Mouse (Mus musculus): ENCODE data around the gene Gm36864. TPM values are rescaled to one million over a fixed set of nuclear protein-coding genes. Genes with fewer than 3 reads are reported as not detected.

Gene Gm36864
- polyA plus RNA-seq, 1 experiment, result not detected

DNA sequence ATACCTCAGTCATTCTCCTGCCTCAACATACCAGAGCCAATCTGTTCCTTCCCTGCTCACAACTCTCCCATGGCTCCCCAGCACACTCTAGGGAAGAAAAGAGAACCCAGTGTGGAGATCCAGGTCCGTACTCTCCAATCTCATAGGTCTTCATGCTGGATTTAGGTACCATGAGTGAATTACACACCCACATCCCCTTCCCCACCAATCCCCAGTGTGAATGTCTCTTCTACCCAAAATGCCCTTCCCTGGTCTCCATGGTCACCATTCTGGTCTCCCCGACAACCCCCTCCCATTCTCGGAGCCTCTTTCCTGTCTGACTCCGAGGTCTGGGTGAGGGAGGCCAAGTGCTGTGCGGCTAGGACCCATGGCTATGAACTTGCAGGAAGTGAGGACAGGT, 25.2 kb downstream of the Gm36864 start, which contains the start of gene Gm15517:
Gm15517 (plus strand) TSS at position 301 of the 400 bp plus-strand sequence.
- H3K4me3 ChIP-seq (ENCODE audit: low read depth, low read length), result no peak within 1 kb of the TSS
- H3K27ac ChIP-seq (ENCODE audit: insufficient read depth, low read depth, low read length), result no peak within 1 kb of the TSS
- no peaks in the 10 kb centered on the region; the same call in 1 of the 2 replicates for H3K27me3 ChIP-seq (ENCODE audit: control insufficient read depth, insufficient read depth, low read length)
- H3K36me3 ChIP-seq (ENCODE audit: control insufficient read depth, insufficient read depth, low read length), result no peaks in the 10 kb centered on the region
- 65% methylated on average over 5 of the region's 5 CpGs for WGBS
- TF ChIP-seq CTCF (IDR thresholded peaks at IDR 0.05; ENCODE audit: extremely low read depth, insufficient read length, insufficient replicate concordance, low read depth, low read length) (no peak), POLR2A (IDR thresholded peaks at IDR 0.05; ENCODE audit: low read depth, low read length) (no peak)
- no peaks in the 10 kb centered on the region for H3K4me1 ChIP-seq (ENCODE audit: control insufficient read depth, insufficient read depth, insufficient read length, low read length)

DNA sequence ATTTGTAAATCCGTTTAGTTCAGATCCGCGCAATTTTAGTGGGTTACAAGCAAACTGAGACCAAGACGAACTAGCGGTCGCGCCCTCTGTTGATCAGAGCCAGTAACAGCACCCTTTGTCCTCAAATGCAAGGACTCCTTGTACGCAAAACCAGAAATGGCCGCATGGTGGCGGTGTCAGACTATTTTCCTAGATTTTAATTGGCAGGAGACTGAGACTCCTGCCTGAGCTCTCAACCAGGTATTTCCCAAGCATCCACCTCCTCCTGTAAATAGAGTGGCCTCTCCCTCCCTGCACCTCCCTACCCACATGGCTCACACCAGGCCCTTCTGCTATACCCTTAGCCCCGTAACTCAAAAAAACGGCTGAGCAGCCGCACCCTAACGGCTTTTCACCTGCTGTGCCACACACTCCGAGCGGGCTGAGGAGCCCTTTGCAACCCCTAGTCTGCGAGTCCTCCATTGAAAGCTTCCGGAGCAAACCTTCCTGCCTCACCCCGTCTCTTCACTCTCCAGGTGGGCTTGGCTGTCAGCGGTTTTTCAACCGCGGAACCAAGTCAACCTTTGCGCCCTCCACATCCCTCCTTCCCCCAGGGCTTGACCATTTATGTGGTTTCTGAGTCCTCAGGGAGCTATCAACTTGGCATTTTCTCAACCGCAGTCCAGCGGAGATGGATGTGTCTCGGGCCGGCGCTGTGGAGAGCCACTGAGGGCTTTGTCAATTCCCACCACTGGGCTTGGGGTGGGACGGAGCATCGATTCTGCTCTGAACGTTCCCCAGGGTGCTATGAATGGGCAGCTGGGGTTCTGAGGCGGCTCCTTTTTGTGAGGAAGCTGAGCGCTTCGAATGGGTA, 27.0 kb downstream of the Gm36864 start:
- H3K4me1 ChIP-seq (ENCODE audit: control insufficient read depth, insufficient read depth, insufficient read length, low read length), result no peaks in the 10 kb centered on the region
- no peaks in the 10 kb centered on the region; the same call in 1 of the 2 replicates for H3K27me3 ChIP-seq (ENCODE audit: control insufficient read depth, insufficient read depth, low read length)
- H3K4me3 ChIP-seq (ENCODE audit: low read depth, low read length), result no peak overlapping the region
- TF ChIP-seq CTCF (IDR thresholded peaks at IDR 0.05; ENCODE audit: extremely low read depth, insufficient read length, insufficient replicate concordance, low read depth, low read length) (peak; percentile 99; the same call in 1 of the 2 replicates), POLR2A (IDR thresholded peaks at IDR 0.05; ENCODE audit: low read depth, low read length) (no peak)
- no peak overlapping the region for H3K27ac ChIP-seq (ENCODE audit: insufficient read depth, low read depth, low read length)
- 4% methylated on average over 34 of the region's 34 CpGs for WGBS
- H3K36me3 ChIP-seq (ENCODE audit: control insufficient read depth, insufficient read depth, low read length), result no peaks in the 10 kb centered on the region

DNA sequence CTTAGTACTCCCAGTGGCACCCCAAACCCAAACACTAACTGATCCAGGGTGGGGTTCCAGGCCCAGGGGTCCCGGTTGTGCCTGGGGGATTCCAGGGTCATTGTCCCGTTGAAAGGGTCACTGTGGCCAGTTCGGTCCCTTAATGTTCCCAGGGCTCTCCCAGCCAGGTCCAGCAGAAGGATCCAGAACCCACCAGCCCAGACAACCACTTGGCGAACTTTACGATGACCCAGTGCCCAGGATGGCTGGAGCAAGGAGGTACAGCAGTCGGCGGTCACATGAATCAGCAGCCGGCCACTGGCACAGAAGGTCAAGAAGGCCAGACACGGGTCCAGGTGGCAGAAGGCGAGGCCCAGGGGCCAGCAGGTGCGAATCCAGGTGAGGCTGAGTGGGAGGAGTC, 32.1 kb downstream of the Gm36864 start:
- WGBS, result 61% methylated on average over 11 of the region's 11 CpGs

DNA sequence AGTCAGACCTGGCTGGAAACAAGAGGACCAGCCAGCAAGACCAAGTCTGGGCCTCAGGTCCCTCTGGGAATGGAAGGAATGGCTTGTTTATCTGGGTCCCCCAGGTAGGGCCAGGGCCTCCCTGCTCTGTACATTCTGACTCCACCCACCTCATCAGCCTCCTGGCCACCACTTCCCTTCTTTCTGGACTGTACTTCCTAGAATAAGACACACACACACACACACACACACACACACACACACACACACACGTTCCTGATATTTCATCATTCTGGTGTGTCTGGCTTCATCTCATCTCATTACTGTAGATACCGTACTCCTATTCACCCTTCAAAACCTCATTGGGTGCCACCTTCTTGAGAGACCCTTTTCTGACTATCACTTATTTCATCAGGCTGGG, 33.4 kb downstream of the Gm36864 start:
- Histone ChIP-seq H3K36me3 (ENCODE audit: control insufficient read depth, insufficient read depth, low read length) (no peaks in the 10 kb centered on the region), H3K4me3 (ENCODE audit: low read depth, low read length) (no peak overlapping the region), H3K4me1 (ENCODE audit: control insufficient read depth, insufficient read depth, insufficient read length, low read length) (no peaks in the 10 kb centered on the region), H3K27me3 (ENCODE audit: control insufficient read depth, insufficient read depth, low read length) (no peaks in the 10 kb centered on the region), H3K27ac (ENCODE audit: insufficient read depth, low read depth, low read length) (no peak overlapping the region)
- TF ChIP-seq POLR2A (IDR thresholded peaks at IDR 0.05; ENCODE audit: low read depth, low read length) (no peak), CTCF (IDR thresholded peaks at IDR 0.05; ENCODE audit: extremely low read depth, insufficient read length, insufficient replicate concordance, low read depth, low read length) (no peak)
- WGBS, result 67% methylated on average over 2 of the region's 2 CpGs

More for the DNA sequence above, 32.1 kb downstream of the Gm36864 start:
- Histone ChIP-seq H3K4me3 (ENCODE audit: low read depth, low read length) (no peak overlapping the region), H3K27me3 (ENCODE audit: control insufficient read depth, insufficient read depth, low read length) (no peaks in the 10 kb centered on the region; the same call in 1 of the 2 replicates), H3K36me3 (ENCODE audit: control insufficient read depth, insufficient read depth, low read length) (no peaks in the 10 kb centered on the region), H3K4me1 (ENCODE audit: control insufficient read depth, insufficient read depth, insufficient read length, low read length) (no peaks in the 10 kb centered on the region), H3K27ac (ENCODE audit: insufficient read depth, low read depth, low read length) (no peak overlapping the region)
- no peak for TF ChIP-seq CTCF (IDR thresholded peaks at IDR 0.05; ENCODE audit: extremely low read depth, insufficient read length, insufficient replicate concordance, low read depth, low read length)
- TF ChIP-seq POLR2A (IDR thresholded peaks at IDR 0.05; ENCODE audit: low read depth, low read length), result no peak

DNA sequence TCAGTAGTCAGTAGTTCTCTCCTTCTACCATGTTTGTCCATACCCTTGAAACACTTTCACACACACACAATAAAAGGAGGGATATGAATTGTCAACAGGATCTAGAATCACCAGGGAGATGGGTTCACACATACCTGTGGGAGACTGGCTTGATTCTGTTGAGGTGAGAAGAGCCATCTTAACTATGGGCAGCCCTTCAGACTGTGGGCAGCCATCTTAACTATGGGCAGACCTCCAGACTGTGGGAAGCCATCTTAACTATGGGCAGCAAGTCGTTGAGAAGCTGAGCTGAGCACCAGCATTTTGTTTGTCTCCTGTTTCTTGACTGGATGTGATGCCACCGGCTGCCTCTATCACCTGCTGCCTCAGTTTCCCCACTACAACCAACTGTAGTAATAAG, 35.3 kb downstream of the Gm36864 start:
- Histone ChIP-seq H3K4me1 (ENCODE audit: control insufficient read depth, insufficient read depth, insufficient read length, low read length) (no peaks in the 10 kb centered on the region), H3K4me3 (ENCODE audit: low read depth, low read length) (no peak overlapping the region), H3K27ac (ENCODE audit: insufficient read depth, low read depth, low read length) (no peak overlapping the region), H3K27me3 (ENCODE audit: control insufficient read depth, insufficient read depth, low read length) (no peaks in the 10 kb centered on the region), H3K36me3 (ENCODE audit: control insufficient read depth, insufficient read depth, low read length) (no peaks in the 10 kb centered on the region)
- WGBS, result 71% methylated on average over 2 of the region's 2 CpGs
- TF ChIP-seq CTCF (IDR thresholded peaks at IDR 0.05; ENCODE audit: extremely low read depth, insufficient read length, insufficient replicate concordance, low read depth, low read length), result no peak
- TF ChIP-seq POLR2A (IDR thresholded peaks at IDR 0.05; ENCODE audit: low read depth, low read length), result no peak

DNA sequence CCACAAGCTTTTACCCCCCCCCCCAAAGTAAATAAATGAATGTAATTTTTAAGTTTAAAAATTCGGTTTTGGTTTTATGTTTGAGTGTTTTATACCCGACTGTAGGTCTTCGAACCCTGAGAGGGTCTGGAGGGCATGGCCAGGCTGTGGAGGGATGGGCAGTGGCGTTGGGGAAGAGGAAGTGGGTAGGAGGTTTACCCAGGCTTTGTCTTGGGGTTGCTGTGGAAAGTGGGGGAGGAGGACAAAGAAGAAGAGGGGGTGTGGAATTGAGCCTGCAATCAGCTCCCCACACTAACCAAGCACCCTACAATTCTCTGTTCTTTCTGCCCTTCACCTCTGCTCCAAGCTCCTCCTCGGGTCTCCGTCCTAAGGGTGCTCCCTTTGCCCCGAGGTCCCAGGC, 36.6 kb downstream of the Gm36864 start:
- no peaks in the 10 kb centered on the region for H3K4me1 ChIP-seq (ENCODE audit: control insufficient read depth, insufficient read depth, insufficient read length, low read length)
- WGBS, result 81% methylated on average over 7 of the region's 7 CpGs
- no peaks in the 10 kb centered on the region for H3K36me3 ChIP-seq (ENCODE audit: control insufficient read depth, insufficient read depth, low read length)
- TF ChIP-seq POLR2A (IDR thresholded peaks at IDR 0.05; ENCODE audit: low read depth, low read length), result no peak
- TF ChIP-seq CTCF (IDR thresholded peaks at IDR 0.05; ENCODE audit: extremely low read depth, insufficient read length, insufficient replicate concordance, low read depth, low read length), result no peak
- H3K27me3 ChIP-seq (ENCODE audit: control insufficient read depth, insufficient read depth, low read length), result no peaks in the 10 kb centered on the region
- no peak overlapping the region for H3K27ac ChIP-seq (ENCODE audit: insufficient read depth, low read depth, low read length)
- no peak overlapping the region for H3K4me3 ChIP-seq (ENCODE audit: low read depth, low read length)

DNA sequence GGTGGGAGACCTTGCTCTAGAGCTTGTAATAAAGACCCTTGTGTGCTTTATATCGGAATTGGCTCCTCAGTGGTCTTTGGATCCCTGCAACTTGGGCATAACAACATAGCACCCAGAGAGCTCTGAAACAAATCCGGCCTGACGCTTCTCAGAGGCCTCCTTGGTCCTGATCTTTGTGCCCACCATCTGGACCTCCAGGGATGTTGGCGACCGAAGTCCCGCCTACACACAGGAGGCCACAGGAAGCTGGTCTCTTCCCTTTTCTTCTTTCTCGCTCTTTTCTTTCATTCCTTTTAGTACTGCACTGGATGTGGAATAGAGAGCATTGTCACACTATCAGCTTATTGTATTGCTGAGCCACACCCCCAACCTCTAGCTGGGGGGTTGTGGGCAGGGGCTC, 37.5 kb downstream of the Gm36864 start:
- TF ChIP-seq POLR2A (IDR thresholded peaks at IDR 0.05; ENCODE audit: low read depth, low read length), result no peak
- no peak for TF ChIP-seq CTCF (IDR thresholded peaks at IDR 0.05; ENCODE audit: extremely low read depth, insufficient read length, insufficient replicate concordance, low read depth, low read length)
- Histone ChIP-seq H3K4me1 (ENCODE audit: control insufficient read depth, insufficient read depth, insufficient read length, low read length) (no peaks in the 10 kb centered on the region), H3K27ac (ENCODE audit: insufficient read depth, low read depth, low read length) (no peak overlapping the region), H3K27me3 (ENCODE audit: control insufficient read depth, insufficient read depth, low read length) (no peaks in the 10 kb centered on the region), H3K4me3 (ENCODE audit: low read depth, low read length) (no peak overlapping the region), H3K36me3 (ENCODE audit: control insufficient read depth, insufficient read depth, low read length) (no peaks in the 10 kb centered on the region)
- 76% methylated on average over 7 of the region's 7 CpGs for WGBS

All from small intestine, adult 2 months (tissue).